Mouse (Mus musculus) stomach, postnatal 0 days (tissue): Measurements from ENCODE around the gene Grin2d. TPM values are rescaled to one million over a fixed set of nuclear protein-coding genes. Genes with fewer than 3 reads are reported as not detected.

Experiments used
- ATAC-seq: fragments of 200-750 bp; cut with Nextera tagmentation; 2 replicates; pipeline ENCODE4 v1.8.0; 2017; ENCODE audit not compliant: low FRiP score, low TSS enrichment
- DNase-seq: peaks from one replicate; pipeline ENCODE4 v3.0.0-alpha.2; 2016; ENCODE audit warnings: low spot score
- H3K27ac ChIP-seq: fragments of 300-500 bp; sonication (generic); replicated peaks from 2 replicates; pipeline ENCODE4 v1.5.1; 2014; ENCODE audit warnings: mild to moderate bottlenecking, control low read depth
- H3K27me3 ChIP-seq: fragments of 300-500 bp; sonication (generic); 2 replicates; pipeline ENCODE4 v1.6.1; 2014; ENCODE audit warnings: low read length; ENCODE audit not compliant: control insufficient read depth, insufficient read depth
- H3K36me3 ChIP-seq: fragments of 300-500 bp; sonication (generic); 2 replicates; pipeline ENCODE4 v1.6.1; 2014; ENCODE audit warnings: low read length, mixed read lengths; ENCODE audit not compliant: control insufficient read depth, insufficient read depth
- H3K4me1 ChIP-seq: fragments of 300-500 bp; sonication (generic); replicated peaks from 2 replicates; pipeline ENCODE4 v1.6.1; 2014; ENCODE audit warnings: antibody characterized with exemption; ENCODE audit not compliant: control insufficient read depth, insufficient read depth
- H3K4me2 ChIP-seq: fragments of 300-500 bp; sonication (generic); replicated peaks from 2 replicates; pipeline ENCODE4 v1.6.1; 2014; ENCODE audit warnings: low read depth, mild to moderate bottlenecking, control low read depth, moderate library complexity
- H3K4me3 ChIP-seq: fragments of 300-500 bp; sonication (generic); 2 replicates; pipeline ENCODE4 v1.5.1; 2014; ENCODE audit warnings: low read depth, low read length, control low read depth
- H3K9ac ChIP-seq: fragments of 300-500 bp; sonication (generic); 2 replicates; pipeline ENCODE4 v1.6.1; 2014; ENCODE audit warnings: mild to moderate bottlenecking, low read length, control low read depth, mixed read lengths
- H3K9me3 ChIP-seq: fragments of 300-500 bp; sonication (generic); 2 replicates; pipeline ENCODE4 v1.6.1; 2016; ENCODE audit warnings: low read length; ENCODE audit not compliant: control insufficient read depth
- CTCF ChIP-seq: IDR thresholded peaks from 2 replicates; pipeline ENCODE4 v1.5.1; 2016; ENCODE audit warnings: antibody characterized with exemption, low read depth, mild to moderate bottlenecking, moderate library complexity
- EP300 ChIP-seq: optimal IDR thresholded peaks from 2 replicates; pipeline ENCODE3; 2016; ENCODE audit warnings: antibody characterized with exemption
- WGBS: fragments of 180-500 bp; shearing (Covaris S2); extraction: QIAGEN DNeasy Blood & Tissue Kit; methylation state at CpG from one replicate; pipeline ENCODE4 v1.1.7; 2014; 5-methylcytosine and 5-hydroxymethylcytosine counted together
- polyA plus RNA-seq: library from polyadenylated mRNA; unstranded; fragments of >200 nt; fragmentation: Nextera tagmentation; extraction: Ambion mirVana; gene quantifications from 2 replicates; pipeline ENCODE4 v1.2.1, GENCODE M21; 2015

Gene Grin2d
- polyA plus RNA-seq, 1 experiment from 2014 or later = 0.35 TPM

DNA sequence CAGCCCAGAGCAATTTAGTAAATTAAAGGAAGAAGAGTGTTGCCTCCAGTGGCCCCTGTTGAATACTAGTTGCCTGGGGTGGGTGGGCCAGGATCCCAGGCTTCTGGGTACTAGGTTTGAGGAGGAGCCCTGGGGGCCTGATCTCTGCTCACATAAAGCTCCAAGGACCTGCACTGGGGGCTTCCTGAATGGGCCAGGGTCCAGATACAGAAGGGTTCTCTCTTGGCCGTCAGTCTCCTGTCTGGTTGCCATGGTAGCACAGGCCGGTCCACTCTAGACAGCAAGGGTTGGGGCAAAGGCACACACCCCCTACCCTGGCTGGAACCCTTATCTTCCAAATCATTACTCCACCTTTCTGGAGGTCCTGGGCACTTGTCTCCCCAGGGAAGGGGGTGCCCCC lies 10.3 kb downstream of the Grin2d start:
- Histone ChIP-seq H3K9me3 (no peaks in the 10 kb centered on the region), H3K36me3 (no peaks in the 10 kb centered on the region), H3K4me1 (no peaks in the 10 kb centered on the region), H3K27ac (no peak overlapping the region), H3K4me3 (no peak overlapping the region), H3K27me3 (peaks cover 3% of the 10 kb centered on the region; the same call in 1 of the 2 replicates), H3K4me2 (no peak overlapping the region), H3K9ac (no peak overlapping the region)
- DNase-seq (no peak), ATAC-seq (no peak)
- TF ChIP-seq CTCF = no peak
- TF ChIP-seq EP300 = no peak
- WGBS = 52% methylated on average over 2 of the region's 2 CpGs

GRCm38 (mm10) chr7:45865925-45866910 lies 12.0 kb downstream of the Grin2d start:
- under 1% methylated on average over 91 of the region's 117 CpGs for WGBS
- DNase-seq = peak; percentile 94
- peak overlapping the region; percentile 68 for H3K4me3 ChIP-seq
- H3K4me2 ChIP-seq = peak overlapping the region; percentile 81
- peak overlapping the region; percentile 80 for H3K9ac ChIP-seq
- no peaks in the 10 kb centered on the region for H3K9me3 ChIP-seq
- ATAC-seq = peak; percentile 90
- H3K36me3 ChIP-seq = no peaks in the 10 kb centered on the region
- peak overlapping the region; percentile 83 for H3K27ac ChIP-seq
- H3K4me1 ChIP-seq = no peaks in the 10 kb centered on the region
- TF ChIP-seq CTCF (no peak), EP300 (no peak)
- H3K27me3 ChIP-seq = peaks cover 3% of the 10 kb centered on the region; the same call in 1 of the 2 replicates

- Histone ChIP-seq H3K27me3 (peaks cover 1% of the 10 kb centered on the region; the same call in 1 of the 2 replicates), H3K4me3 (no peak overlapping the region), H3K36me3 (no peaks in the 10 kb centered on the region), H3K27ac (no peak overlapping the region), H3K9ac (no peak overlapping the region), H3K4me2 (no peak overlapping the region), H3K4me1 (no peaks in the 10 kb centered on the region), H3K9me3 (no peaks in the 10 kb centered on the region)
- no peak for ATAC-seq
- TF ChIP-seq CTCF (no peak), EP300 (no peak)
- 60% methylated on average over 3 of the region's 3 CpGs for WGBS
- DNase-seq = no peak
Measured at GRCm38 (mm10) chr7:45864435-45864834, 13.7 kb downstream of the Grin2d start.

DNA sequence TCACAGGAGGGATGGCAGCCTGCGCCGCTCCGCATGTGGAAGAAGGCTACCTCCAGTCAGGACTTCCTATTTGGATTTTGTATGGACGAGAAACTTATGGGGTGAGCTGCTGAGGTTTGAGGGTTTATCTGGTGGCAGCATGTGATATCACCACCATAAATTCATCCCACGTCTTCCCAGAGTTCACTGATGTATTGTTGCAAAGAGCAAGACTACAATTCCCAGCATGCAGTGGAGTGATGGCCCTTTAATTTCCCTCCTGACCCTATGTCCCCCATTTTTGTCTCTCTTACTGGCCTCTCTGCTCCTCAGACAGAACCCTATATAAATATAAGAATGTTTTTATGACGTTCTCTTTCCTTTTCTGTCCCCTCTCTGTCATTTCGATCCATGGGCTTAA lies 15.4 kb downstream of the Grin2d start:
- H3K4me3 ChIP-seq = no peak overlapping the region
- DNase-seq (no peak), ATAC-seq (no peak)
- no peaks in the 10 kb centered on the region for H3K27me3 ChIP-seq
- no peak overlapping the region for H3K9ac ChIP-seq
- no peaks in the 10 kb centered on the region for H3K4me1 ChIP-seq
- no peaks in the 10 kb centered on the region for H3K36me3 ChIP-seq
- H3K9me3 ChIP-seq = no peaks in the 10 kb centered on the region
- no peak overlapping the region for H3K27ac ChIP-seq
- TF ChIP-seq EP300 (no peak), CTCF (no peak)
- H3K4me2 ChIP-seq = no peak overlapping the region
- WGBS = 83% methylated on average over 7 of the region's 7 CpGs

GRCm38 (mm10) chr7:45859008-45859407 lies 19.2 kb downstream of the Grin2d start:
- no peak for DNase-seq
- Histone ChIP-seq H3K4me2 (no peak overlapping the region), H3K36me3 (no peaks in the 10 kb centered on the region), H3K27ac (no peak overlapping the region), H3K4me1 (peaks cover 3% of the 10 kb centered on the region; the same call in 1 of the 2 replicates), H3K9ac (no peak overlapping the region), H3K27me3 (no peaks in the 10 kb centered on the region), H3K4me3 (no peak overlapping the region), H3K9me3 (no peaks in the 10 kb centered on the region)
- peak; percentile 61 for ATAC-seq
- TF ChIP-seq CTCF = no peak
- no peak for TF ChIP-seq EP300
- WGBS = 30% methylated on average over 4 of the region's 4 CpGs
